Mouse (Mus musculus) stomach, postnatal 0 days (tissue): ENCODE data around the gene Mospd3.

Experiments
- CTCF ChIP-seq: IDR thresholded peaks from 2 replicates; pipeline ENCODE4 v1.5.1; 2016; ENCODE audit warnings: antibody characterized with exemption, low read depth, mild to moderate bottlenecking, moderate library complexity
- EP300 ChIP-seq: optimal IDR thresholded peaks from 2 replicates; pipeline ENCODE3; 2016; ENCODE audit warnings: antibody characterized with exemption

DNA sequence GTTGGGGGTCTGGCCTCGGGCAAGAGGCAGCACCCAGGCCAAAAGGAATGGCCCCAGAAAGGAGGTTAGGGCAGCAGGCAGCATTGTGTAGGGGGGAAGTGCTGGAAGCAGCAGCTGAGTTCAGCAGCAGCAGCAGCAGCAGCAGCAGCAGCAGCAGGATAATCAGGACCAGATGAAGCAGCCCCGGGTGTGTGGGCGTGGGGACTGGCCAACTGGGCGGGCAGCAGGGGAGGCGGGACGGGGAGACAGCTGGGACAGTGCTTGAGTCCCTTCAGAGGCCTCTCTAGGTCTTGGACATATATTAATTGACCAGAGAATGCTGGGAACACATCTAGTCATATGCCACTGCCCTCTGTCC lies 10.4 kb upstream of the Mospd3 start:
- TF ChIP-seq EP300 (no peak), CTCF (no peak)
